Mouse (Mus musculus) liver, embryonic 14.5 days (tissue): ENCODE measurements at regions not wholly inside any gene's neighbourhood (a gene's known extent, or its start where the extent isn't known, plus 50 kb on each side); places are given as distances from the start of the nearest gene placed in this dataset.

Source experiments
- ATAC-seq: fragments of 200-750 bp; cut with Nextera tagmentation; 2 replicates; pipeline ENCODE4 v1.8.0; 2017; ENCODE audit warnings: moderate number of reproducible peaks, mild to moderate bottlenecking, moderate library complexity; ENCODE audit not compliant: insufficient read depth
- DNase-seq, 3 experiments: peaks; one replicate each; pipeline ENCODE4 v3.0.0-alpha.2; 2012 to 2013; ENCODE audit warnings: low read depth in 3 of 3, low spot score in 3 of 3
- H3K27ac ChIP-seq: fragments of 300-500 bp; sonication (generic); 2 replicates; pipeline ENCODE4 v1.5.1; 2014; ENCODE audit warnings: moderate library complexity, mild to moderate bottlenecking, control low read depth, inconsistent platforms
- H3K27me3 ChIP-seq: fragments of 300-500 bp; sonication (generic); 2 replicates; pipeline ENCODE4 v1.6.1; 2014; ENCODE audit warnings: mild to moderate bottlenecking, low read length, moderate library complexity; ENCODE audit not compliant: control insufficient read depth, insufficient read depth
- H3K36me3 ChIP-seq: fragments of 300-500 bp; sonication (generic); replicated peaks from 2 replicates; pipeline ENCODE4 v1.6.1; 2014; ENCODE audit warnings: low read depth; ENCODE audit not compliant: control insufficient read depth, insufficient read depth
- H3K4me1 ChIP-seq, 2 experiments: fragments of 200-500 bp in 1 of 2; fragments of 300-500 bp in 1 of 2; sonication (generic) in 1 of 2; replicated peaks; 2 replicates each; pipeline ENCODE4 v1.6.1; 2012 to 2014; ENCODE audit warnings: antibody characterized with exemption in 1 of 2, inconsistent platforms in 1 of 2, low read length in 1 of 2; ENCODE audit not compliant: control insufficient read depth in 2 of 2, insufficient read depth in 2 of 2
- H3K4me2 ChIP-seq: fragments of 300-500 bp; sonication (generic); 2 replicates; pipeline ENCODE4 v1.6.1; 2014; ENCODE audit warnings: low read depth, mild to moderate bottlenecking, control low read depth, moderate library complexity
- H3K4me3 ChIP-seq, 2 experiments: fragments of 200-500 bp in 1 of 2; fragments of 300-500 bp in 1 of 2; sonication (generic) in 1 of 2; 2 replicates each; pipeline ENCODE4 v1.5.1; 2012 to 2014; ENCODE audit warnings: low read depth in 2 of 2, low read length in 2 of 2, mild to moderate bottlenecking in 2 of 2, control low read depth in 1 of 2, inconsistent platforms in 1 of 2, moderate library complexity in 1 of 2; ENCODE audit not compliant: insufficient read depth in 1 of 2
- H3K9ac ChIP-seq: fragments of 300-500 bp; sonication (generic); replicated peaks from 2 replicates; pipeline ENCODE4 v1.6.1; 2014; ENCODE audit warnings: mild to moderate bottlenecking, control low read depth, moderate library complexity
- H3K9me3 ChIP-seq: fragments of 300-500 bp; sonication (generic); 2 replicates; pipeline ENCODE4 v1.6.1; 2016; ENCODE audit warnings: low read length, mixed read lengths; ENCODE audit not compliant: control insufficient read depth
- CTCF ChIP-seq: IDR thresholded peaks from 2 replicates; pipeline ENCODE4 v1.5.1; 2016; ENCODE audit warnings: antibody characterized with exemption, low read depth, control low read depth
- EP300 ChIP-seq: IDR thresholded peaks from 2 replicates; pipeline ENCODE4 v1.6.1; 2016; ENCODE audit warnings: antibody characterized with exemption, low read depth
- WGBS: fragments of 180-500 bp; shearing (Covaris S2); extraction: QIAGEN DNeasy Blood & Tissue Kit; methylation state at CpG from one replicate; pipeline ENCODE4 v1.1.7; 2014; ENCODE audit not compliant: insufficient replicate concordance; 5-methylcytosine and 5-hydroxymethylcytosine counted together

DNA sequence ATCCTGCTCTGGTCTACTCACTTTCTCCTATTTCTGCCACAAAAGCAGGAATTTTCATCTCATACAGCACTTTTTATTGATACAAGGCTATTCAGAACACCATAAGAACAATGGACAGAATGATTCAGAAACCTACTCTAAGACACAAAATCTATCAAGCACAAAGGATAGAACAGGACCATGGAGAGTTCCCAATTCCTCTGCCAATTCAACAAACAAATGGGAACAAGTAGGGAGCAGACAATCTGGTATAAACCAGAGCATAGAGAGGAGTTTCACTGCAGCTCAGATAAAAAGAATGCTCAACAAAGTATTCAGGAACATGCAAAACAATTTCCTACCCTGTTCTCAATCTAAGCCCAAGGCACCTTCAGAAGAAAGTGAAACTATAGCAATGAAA lies 363.7 kb upstream of the Klf6 start:
- DNase-seq (no peak), ATAC-seq (no peak)
- H3K4me2 ChIP-seq = no peak overlapping the region
- no peaks in the 10 kb centered on the region for H3K27me3 ChIP-seq
- no peak overlapping the region for H3K4me3 ChIP-seq
- no peaks in the 10 kb centered on the region for H3K9me3 ChIP-seq
- TF ChIP-seq EP300 = no peak
- no peak for TF ChIP-seq CTCF
- H3K36me3 ChIP-seq = no peaks in the 10 kb centered on the region
- no peak overlapping the region for H3K27ac ChIP-seq
- H3K4me1 ChIP-seq = no peaks in the 10 kb centered on the region
- H3K9ac ChIP-seq = no peak overlapping the region

DNA sequence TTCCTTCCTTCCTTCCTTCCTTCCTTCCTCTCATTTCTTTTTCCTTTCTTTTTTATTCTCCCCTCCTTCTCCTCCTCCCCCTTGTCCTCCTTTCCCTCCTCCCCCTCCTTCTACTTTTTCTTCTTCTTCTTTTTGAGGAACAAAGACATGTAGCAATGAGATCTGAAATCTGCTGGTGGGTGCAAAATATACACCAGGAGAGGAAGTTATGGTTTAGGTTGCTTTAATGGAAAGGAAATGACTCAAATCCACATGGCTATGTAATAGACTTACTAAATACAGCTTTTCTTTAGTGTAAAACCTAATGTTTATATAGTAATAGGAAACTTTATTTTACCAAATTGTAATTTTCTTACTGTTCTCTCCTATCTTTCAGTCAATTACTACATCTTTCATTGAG lies 349.5 kb upstream of the Klf6 start:
- TF ChIP-seq EP300 = no peak
- Histone ChIP-seq H3K4me2 (no peak overlapping the region), H3K36me3 (no peaks in the 10 kb centered on the region), H3K9ac (no peak overlapping the region), H3K27me3 (no peaks in the 10 kb centered on the region), H3K9me3 (no peaks in the 10 kb centered on the region), H3K4me1 (no peaks in the 10 kb centered on the region), H3K27ac (no peak overlapping the region), H3K4me3 (no peak overlapping the region)
- ATAC-seq = no peak
- peak in 1 of 3 experiments; percentile 3 for DNase-seq

DNA sequence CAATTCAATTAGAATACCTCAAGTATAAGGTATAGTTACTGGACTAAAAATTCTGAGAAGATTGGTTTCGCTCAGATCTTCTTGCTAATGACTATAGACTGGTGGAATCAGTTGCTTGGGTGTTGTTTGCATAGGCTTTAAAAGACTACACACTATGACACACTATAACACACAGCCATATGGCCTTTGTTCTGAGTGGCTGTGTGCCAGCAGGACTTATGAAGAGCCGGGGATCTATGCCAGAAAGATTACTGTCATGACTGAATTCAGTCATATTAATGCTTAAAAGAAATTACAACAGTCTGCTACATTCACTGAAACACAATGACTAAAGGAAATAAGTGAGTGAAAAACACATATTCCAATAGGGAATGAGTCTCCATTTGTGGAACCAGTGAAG lies 345.7 kb upstream of the Klf6 start:
- H3K27ac ChIP-seq = no peak overlapping the region
- no peaks in the 10 kb centered on the region for H3K9me3 ChIP-seq
- 52% methylated on average over 2 of the region's 2 CpGs for WGBS
- H3K9ac ChIP-seq = no peak overlapping the region
- DNase-seq = no peak
- no peaks in the 10 kb centered on the region for H3K27me3 ChIP-seq
- ATAC-seq = no peak
- H3K4me3 ChIP-seq = no peak overlapping the region
- H3K4me2 ChIP-seq = no peak overlapping the region
- no peaks in the 10 kb centered on the region for H3K4me1 ChIP-seq
- TF ChIP-seq EP300 = no peak
- TF ChIP-seq CTCF = no peak
- no peaks in the 10 kb centered on the region for H3K36me3 ChIP-seq

DNA sequence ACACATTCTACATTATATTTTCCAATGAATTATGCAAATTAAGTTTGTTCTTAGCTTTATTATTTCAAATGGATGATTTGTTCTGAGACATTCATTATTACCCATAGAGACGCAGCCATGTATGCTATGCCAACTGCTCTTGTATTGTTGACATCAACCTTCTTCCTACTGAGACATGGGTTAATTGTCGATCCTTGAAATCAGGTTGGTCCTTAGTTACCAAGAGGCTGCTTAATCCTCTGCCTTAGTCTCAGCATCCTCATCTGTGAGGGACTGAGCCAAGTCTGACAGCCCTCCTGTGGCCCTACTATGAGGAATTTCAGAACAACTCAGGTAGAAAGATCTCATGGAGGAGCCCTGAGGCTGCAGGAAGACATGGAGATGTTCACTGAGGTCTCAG lies 345.2 kb upstream of the Klf6 start:
- no peak overlapping the region for H3K27ac ChIP-seq
- TF ChIP-seq EP300 = no peak
- no peak for TF ChIP-seq CTCF
- no peak overlapping the region for H3K4me2 ChIP-seq
- H3K27me3 ChIP-seq = no peaks in the 10 kb centered on the region
- ATAC-seq (no peak), DNase-seq (no peak)
- H3K4me1 ChIP-seq = no peaks in the 10 kb centered on the region
- no peaks in the 10 kb centered on the region for H3K9me3 ChIP-seq
- 76% methylated on average over 2 of the region's 2 CpGs for WGBS
- no peaks in the 10 kb centered on the region for H3K36me3 ChIP-seq
- H3K4me3 ChIP-seq = no peak overlapping the region
- no peak overlapping the region for H3K9ac ChIP-seq

DNA sequence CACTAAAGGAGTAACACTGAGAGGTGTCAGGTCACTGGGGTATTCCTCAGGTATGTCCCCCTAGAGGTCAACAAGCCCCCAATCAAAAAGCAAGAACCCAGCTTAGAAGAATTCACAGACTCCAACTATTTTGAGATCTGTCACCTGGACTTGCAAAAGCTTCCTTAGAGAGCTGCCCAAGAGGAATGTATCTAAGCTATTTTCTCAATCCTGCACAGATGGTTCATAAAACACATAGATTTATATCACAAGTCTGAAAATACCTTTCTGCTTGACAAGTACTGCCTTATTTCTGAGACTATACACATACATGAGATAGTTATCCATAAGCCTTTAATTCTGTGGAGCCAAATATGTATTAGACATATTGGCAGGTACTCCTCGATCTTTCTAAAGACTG lies 342.1 kb upstream of the Klf6 start:
- no peak overlapping the region for H3K4me3 ChIP-seq
- ATAC-seq = no peak
- H3K27me3 ChIP-seq = no peaks in the 10 kb centered on the region
- no peak for DNase-seq
- no peaks in the 10 kb centered on the region for H3K4me1 ChIP-seq
- no peak overlapping the region for H3K4me2 ChIP-seq
- H3K27ac ChIP-seq = no peak overlapping the region
- H3K9ac ChIP-seq = no peak overlapping the region
- TF ChIP-seq CTCF (no peak), EP300 (no peak)
- WGBS = 62% methylated on average over 1 of the region's 1 CpGs
- H3K9me3 ChIP-seq = no peaks in the 10 kb centered on the region
- no peaks in the 10 kb centered on the region for H3K36me3 ChIP-seq

DNA sequence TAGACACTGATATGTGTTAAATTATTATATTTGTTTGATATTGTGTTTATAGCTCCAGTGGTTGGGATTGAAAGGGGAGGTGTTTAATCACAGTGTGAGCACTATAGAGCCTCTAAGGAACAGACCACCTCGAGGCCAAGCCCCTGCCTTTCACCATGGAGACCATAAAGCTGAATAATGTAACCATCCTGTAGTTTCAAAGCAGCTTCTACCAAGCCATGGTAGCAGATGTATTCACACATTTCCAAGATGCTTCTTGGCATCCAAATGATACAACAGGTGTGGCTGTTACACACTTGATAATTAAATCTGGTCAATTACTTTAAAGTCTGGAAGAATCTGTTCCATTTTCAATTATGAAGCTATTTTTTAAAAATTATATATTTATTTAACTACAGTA lies 341.7 kb upstream of the Klf6 start:
- H3K9ac ChIP-seq = no peak overlapping the region
- H3K9me3 ChIP-seq = no peaks in the 10 kb centered on the region
- H3K4me2 ChIP-seq = no peak overlapping the region
- WGBS = 22% methylated on average over 1 of the region's 1 CpGs
- no peak overlapping the region for H3K4me3 ChIP-seq
- no peak overlapping the region for H3K27ac ChIP-seq
- no peaks in the 10 kb centered on the region for H3K27me3 ChIP-seq
- no peak for DNase-seq
- TF ChIP-seq CTCF (no peak), EP300 (no peak)
- H3K4me1 ChIP-seq = no peaks in the 10 kb centered on the region
- H3K36me3 ChIP-seq = no peaks in the 10 kb centered on the region
- no peak for ATAC-seq
